Mouse (Mus musculus): ENCODE data around the gene Pdgfb.

GRCm38 (mm10) chr15:80000694-80001093 lies 14.1 kb downstream of the Pdgfb start:
- TF ChIP-seq USF2 (conservative IDR thresholded peaks at IDR 0.05; ENCODE audit: low read depth, low read length) (no peak), UBTF (IDR thresholded peaks at IDR 0.05; ENCODE audit: low read depth, low read length) (no peak), CTCF (conservative IDR thresholded peaks at IDR 0.05 in 1 of 2, IDR thresholded peaks at IDR 0.05 in 1 of 2; ENCODE audit: low read depth in 2 of 2, low read length in 2 of 2) (no peak), POLR2AphosphoS2 (IDR thresholded peaks at IDR 0.05; ENCODE audit: low read depth, low read length) (no peak), ZC3H11A (IDR thresholded peaks at IDR 0.05; ENCODE audit: low read depth, low read length) (no peak), ZKSCAN1 (IDR thresholded peaks at IDR 0.05; ENCODE audit: borderline replicate concordance, low read depth, low read length) (no peak), EP300 (IDR thresholded peaks at IDR 0.05; ENCODE audit: low read length) (no peak), HCFC1 (IDR thresholded peaks at IDR 0.05; ENCODE audit: low read depth, low read length) (no peak), POLR2A (IDR thresholded peaks at IDR 0.05; ENCODE audit: low read depth, low read length) (no peak), MAX (IDR thresholded peaks at IDR 0.05; ENCODE audit: low read length) (no peak), GABPA (IDR thresholded peaks at IDR 0.05; ENCODE audit: insufficient replicate concordance, low read depth, low read length) (no peak)
